Mouse (Mus musculus) limb, embryonic 14.5 days (tissue): ENCODE measurements around the gene Fbxo17. TPM values are rescaled to one million over a fixed set of nuclear protein-coding genes. Genes with fewer than 3 reads are reported as not detected.

Experiments
- ATAC-seq: fragments of 200-750 bp; cut with Nextera tagmentation; 2 replicates; pipeline ENCODE4 v1.8.0; 2017; ENCODE audit warnings: low read depth, moderate number of reproducible peaks, moderate TSS enrichment; ENCODE audit not compliant: low FRiP score
- DNase-seq: peaks from one replicate; pipeline ENCODE4 v3.0.0-alpha.2; 2015; ENCODE audit warnings: low spot score
- H3K27ac ChIP-seq: fragments of 300-500 bp; sonication (generic); replicated peaks from 2 replicates; pipeline ENCODE4 v1.5.1; 2014; ENCODE audit warnings: low read depth, mild to moderate bottlenecking, low read length, moderate library complexity, mixed read lengths
- H3K27me3 ChIP-seq: fragments of 300-500 bp; sonication (generic); 2 replicates; pipeline ENCODE4 v1.6.1; 2014; ENCODE audit warnings: low read length, mixed read lengths; ENCODE audit not compliant: control insufficient read depth, insufficient read depth
- H3K36me3 ChIP-seq: fragments of 300-500 bp; sonication (generic); 2 replicates; pipeline ENCODE4 v1.6.1; 2014; ENCODE audit warnings: mild to moderate bottlenecking, low read length, moderate library complexity, mixed read lengths; ENCODE audit not compliant: control insufficient read depth, insufficient read depth
- H3K4me1 ChIP-seq: fragments of 300-500 bp; sonication (generic); 2 replicates; pipeline ENCODE4 v1.6.1; 2014; ENCODE audit warnings: antibody characterized with exemption, low read length, mixed read lengths; ENCODE audit not compliant: control insufficient read depth, insufficient read depth
- H3K4me2 ChIP-seq: fragments of 300-500 bp; sonication (generic); replicated peaks from 2 replicates; pipeline ENCODE4 v1.6.1; 2014; ENCODE audit warnings: low read depth, mild to moderate bottlenecking, low read length, moderate library complexity; ENCODE audit not compliant: severe bottlenecking
- H3K4me3 ChIP-seq: fragments of 300-500 bp; sonication (generic); replicated peaks from 2 replicates; pipeline ENCODE4 v1.5.1; 2014; ENCODE audit warnings: low read length
- H3K9ac ChIP-seq: fragments of 300-500 bp; sonication (generic); 2 replicates; pipeline ENCODE4 v1.6.1; 2014; ENCODE audit warnings: mild to moderate bottlenecking, low read depth, low read length, moderate library complexity; ENCODE audit not compliant: severe bottlenecking
- H3K9me3 ChIP-seq: fragments of 300-500 bp; sonication (generic); 2 replicates; pipeline ENCODE4 v1.6.1; 2016; ENCODE audit warnings: low read length; ENCODE audit not compliant: control insufficient read depth
- POLR2A ChIP-seq: fragments of 200-500 bp; IDR thresholded peaks from 2 replicates; pipeline ENCODE4 v1.8.0; 2012; ENCODE audit warnings: inconsistent platforms, mild to moderate bottlenecking, moderate library complexity, borderline replicate concordance; ENCODE audit not compliant: insufficient read depth, insufficient read length; ENCODE audit errors: extremely low read depth
- WGBS: fragments of 180-500 bp; shearing (Covaris S2); extraction: QIAGEN DNeasy Blood & Tissue Kit; methylation state at CpG from one replicate; pipeline ENCODE4 v1.1.7; 2014; 5-methylcytosine and 5-hydroxymethylcytosine counted together
- polyA plus RNA-seq, 2 experiments: library from polyadenylated mRNA; depleted of rRNA in 1 of 2; stranded (reverse) in 1 of 2; unstranded in 1 of 2; fragments of >200 nt; fragmentation: Nextera tagmentation in 1 of 2; extraction: Ambion mirVana in 1 of 2; gene quantifications; 2 replicates each; pipeline versions ENCODE4 v1.2.1 to v1.2.3; 2012 to 2014

Fbxo17 gene
- polyA plus RNA-seq, 2 experiments: 29.0 to 34.8 TPM

DNA sequence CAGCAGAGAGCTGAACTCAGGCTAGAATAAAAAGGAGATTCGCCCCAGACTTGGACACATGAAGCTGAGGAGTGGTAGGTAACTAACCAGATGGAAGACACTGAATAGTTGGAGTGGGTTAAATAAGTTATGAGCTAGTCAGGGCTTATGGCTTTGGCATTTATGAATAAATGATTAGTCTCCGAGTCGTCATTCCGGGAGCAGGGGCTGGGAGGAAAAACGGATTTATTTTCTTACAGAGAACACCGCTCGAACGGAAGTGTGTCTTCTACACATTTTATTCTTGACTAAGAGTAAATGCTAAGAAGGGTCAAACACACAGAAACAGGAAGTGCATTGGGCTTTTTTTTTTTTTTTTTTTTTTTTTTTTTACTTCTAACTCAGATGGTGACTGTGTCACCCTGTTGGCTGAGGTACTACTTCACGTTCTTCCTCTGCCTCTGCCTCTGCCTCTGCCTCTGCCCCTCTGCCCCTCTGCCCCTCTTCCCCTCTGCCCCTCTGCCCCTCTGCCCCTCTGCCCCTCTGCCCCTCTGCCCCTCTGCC, 13.9 kb upstream of the Fbxo17 start:
- no peak for ATAC-seq
- no peak overlapping the region for H3K4me2 ChIP-seq
- no peaks in the 10 kb centered on the region; the same call in 1 of the 2 replicates for H3K9me3 ChIP-seq
- H3K36me3 ChIP-seq: no peaks in the 10 kb centered on the region
- no peaks in the 10 kb centered on the region for H3K4me1 ChIP-seq
- H3K27ac ChIP-seq: no peak overlapping the region
- no peak overlapping the region for H3K4me3 ChIP-seq
- 71% methylated on average over 9 of the region's 9 CpGs for WGBS
- no peak for TF ChIP-seq POLR2A
- H3K27me3 ChIP-seq: no peaks in the 10 kb centered on the region
- H3K9ac ChIP-seq: no peak overlapping the region
- DNase-seq: no peak

DNA sequence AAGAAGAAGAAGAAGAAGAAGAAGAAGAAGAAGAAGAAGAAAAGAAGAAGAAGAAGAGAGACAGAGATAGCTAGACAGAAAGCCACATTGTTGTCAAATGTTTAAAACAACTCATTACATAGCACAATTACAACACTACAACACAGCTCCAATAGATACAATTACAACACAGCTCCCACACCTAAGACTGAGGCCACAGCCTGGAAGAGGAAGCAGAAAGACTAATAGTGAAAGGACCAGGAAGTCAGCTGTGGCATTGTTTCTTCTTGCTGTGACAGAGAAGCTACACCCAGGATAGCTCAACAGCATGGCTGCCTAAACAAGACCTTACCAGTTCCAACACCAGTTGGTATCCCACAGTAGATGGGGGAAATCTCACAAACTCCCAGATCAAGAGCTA, 7.2 kb upstream of the Fbxo17 start:
- H3K4me1 ChIP-seq: no peaks in the 10 kb centered on the region
- no peak overlapping the region for H3K27ac ChIP-seq
- no peaks in the 10 kb centered on the region for H3K27me3 ChIP-seq
- H3K4me2 ChIP-seq: no peak overlapping the region
- DNase-seq: no peak
- H3K9me3 ChIP-seq: no peaks in the 10 kb centered on the region
- no peaks in the 10 kb centered on the region for H3K36me3 ChIP-seq
- no peak for ATAC-seq
- H3K9ac ChIP-seq: no peak overlapping the region
- TF ChIP-seq POLR2A: no peak
- no peak overlapping the region for H3K4me3 ChIP-seq

DNA sequence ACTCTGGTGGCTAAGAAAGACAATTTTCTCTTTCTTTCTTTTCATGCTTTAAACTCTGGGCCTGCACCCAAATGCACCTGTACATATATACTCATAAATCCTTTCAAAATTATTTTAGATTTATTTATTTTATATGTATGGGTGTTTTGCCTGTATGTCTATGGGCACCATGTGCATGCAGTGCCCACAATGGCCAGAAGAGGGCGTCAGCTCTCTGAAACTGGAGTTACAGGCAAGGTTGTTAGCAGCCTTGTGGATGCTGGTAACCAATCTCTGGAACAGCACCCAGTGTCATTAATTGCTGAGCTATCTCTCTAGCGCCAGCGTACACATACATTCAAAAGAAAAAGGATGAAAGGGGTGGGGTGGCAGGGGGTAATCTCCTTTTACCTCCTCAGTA, 5.6 kb upstream of the Fbxo17 start:
- H3K27ac ChIP-seq: no peak overlapping the region
- H3K27me3 ChIP-seq: no peaks in the 10 kb centered on the region
- no peak overlapping the region for H3K4me3 ChIP-seq
- no peaks in the 10 kb centered on the region for H3K9me3 ChIP-seq
- ATAC-seq: no peak
- H3K4me1 ChIP-seq: no peaks in the 10 kb centered on the region
- H3K36me3 ChIP-seq: no peaks in the 10 kb centered on the region
- WGBS: 69% methylated on average over 3 of the region's 3 CpGs
- DNase-seq: no peak
- no peak overlapping the region for H3K9ac ChIP-seq
- TF ChIP-seq POLR2A: no peak
- H3K4me2 ChIP-seq: no peak overlapping the region

GRCm38 (mm10) chr7:28714667-28715066, 1.9 kb upstream of the Fbxo17 start:
- no peak for TF ChIP-seq POLR2A
- Histone ChIP-seq H3K9ac (no peak overlapping the region), H3K4me3 (no peak overlapping the region), H3K4me2 (no peak overlapping the region), H3K9me3 (no peaks in the 10 kb centered on the region), H3K4me1 (0 out of 2 replicates have a peak, but pooled peaks cover 4% of the 10 kb centered on the region), H3K36me3 (no peaks in the 10 kb centered on the region), H3K27ac (no peak overlapping the region), H3K27me3 (no peaks in the 10 kb centered on the region)
- WGBS: 79% methylated on average over 5 of the region's 5 CpGs
- ATAC-seq (no peak), DNase-seq (no peak)

DNA sequence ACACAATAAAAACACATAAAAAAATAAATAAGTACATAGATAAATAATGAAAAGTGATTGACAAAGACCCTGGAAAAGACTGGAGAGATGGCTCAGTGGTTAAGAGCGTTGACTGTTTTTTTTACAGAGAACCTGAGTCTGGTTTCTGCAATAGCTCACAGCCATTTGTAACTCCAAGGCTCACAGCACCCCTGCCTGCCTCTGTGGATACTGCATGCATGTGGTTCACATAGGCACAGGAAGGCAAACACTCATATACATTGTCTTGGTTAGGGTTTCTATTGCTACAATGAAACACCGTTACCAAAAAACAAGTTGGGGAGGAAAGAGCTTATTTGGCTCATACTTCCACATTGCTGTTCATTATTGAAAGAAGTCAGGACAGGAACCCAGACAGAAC, 1.0 kb upstream of the Fbxo17 start:
- WGBS: 93% methylated on average over 2 of the region's 2 CpGs
- no peaks in the 10 kb centered on the region for H3K36me3 ChIP-seq

GRCm38 (mm10) chr7:28717726-28718125, 1.1 kb downstream of the Fbxo17 start:
- H3K36me3 ChIP-seq: no peaks in the 10 kb centered on the region
- DNase-seq (no peak), ATAC-seq (no peak)
- H3K4me1 ChIP-seq: 0 out of 2 replicates have a peak, but pooled peaks cover 4% of the 10 kb centered on the region
- H3K27me3 ChIP-seq: no peaks in the 10 kb centered on the region
- no peak for TF ChIP-seq POLR2A
- peak overlapping the region; percentile 59 for H3K4me3 ChIP-seq
- 74% methylated on average over 10 of the region's 10 CpGs for WGBS
- H3K27ac ChIP-seq: no peak overlapping the region
- H3K4me2 ChIP-seq: peak overlapping the region; percentile 72
- no peak overlapping the region for H3K9ac ChIP-seq
- no peaks in the 10 kb centered on the region for H3K9me3 ChIP-seq

More for the DNA sequence above, 1.0 kb upstream of the Fbxo17 start:
- TF ChIP-seq POLR2A: no peak
- no peak for DNase-seq
- no peak for ATAC-seq
- no peak overlapping the region for H3K27ac ChIP-seq
- H3K4me2 ChIP-seq: no peak overlapping the region
- H3K9ac ChIP-seq: no peak overlapping the region
- 0 out of 2 replicates have a peak, but pooled peaks cover 4% of the 10 kb centered on the region for H3K4me1 ChIP-seq
- H3K27me3 ChIP-seq: no peaks in the 10 kb centered on the region
- H3K4me3 ChIP-seq: no peak overlapping the region
- H3K9me3 ChIP-seq: no peaks in the 10 kb centered on the region
